Mouse (Mus musculus) kidney, postnatal 0 days (tissue): ENCODE data around the gene Sec22a. TPM values are rescaled to one million over a fixed set of nuclear protein-coding genes. Genes with fewer than 3 reads are reported as not detected.

ENCODE experiments used
- ATAC-seq: fragments of 200-750 bp; cut with Nextera tagmentation; replicated peaks from 2 replicates; pipeline ENCODE4 v1.8.0; 2017; ENCODE audit warnings: low read depth, moderate number of reproducible peaks, moderate TSS enrichment, moderate library complexity; ENCODE audit not compliant: low FRiP score
- DNase-seq: peaks from one replicate; pipeline ENCODE4 v3.0.0-alpha.2; 2016; ENCODE audit warnings: low spot score
- H3K27ac ChIP-seq: fragments of 300-500 bp; sonication (generic); 2 replicates; pipeline ENCODE4 v1.5.1; 2014; ENCODE audit warnings: mild to moderate bottlenecking
- H3K27me3 ChIP-seq: fragments of 300-500 bp; sonication (generic); 2 replicates; pipeline ENCODE4 v1.6.1; 2014; ENCODE audit warnings: low read length, mixed read lengths; ENCODE audit not compliant: insufficient read depth
- H3K36me3 ChIP-seq: fragments of 300-500 bp; sonication (generic); 2 replicates; pipeline ENCODE4 v1.6.1; 2014; ENCODE audit warnings: low read length, mixed read lengths; ENCODE audit not compliant: insufficient read depth
- H3K4me1 ChIP-seq: fragments of 300-500 bp; sonication (generic); replicated peaks from 2 replicates; pipeline ENCODE4 v1.6.1; 2014; ENCODE audit warnings: antibody characterized with exemption, low read length, mixed read lengths; ENCODE audit not compliant: insufficient read depth
- H3K4me2 ChIP-seq: fragments of 300-500 bp; sonication (generic); 2 replicates; pipeline ENCODE4 v1.6.1; 2014; ENCODE audit warnings: mild to moderate bottlenecking, low read length, moderate library complexity, mixed read lengths
- H3K4me3 ChIP-seq: fragments of 300-500 bp; sonication (generic); replicated peaks from 2 replicates; pipeline ENCODE4 v1.5.1; 2014; ENCODE audit warnings: low read depth, low read length
- H3K9ac ChIP-seq: fragments of 300-500 bp; sonication (generic); 2 replicates; pipeline ENCODE4 v1.6.1; 2014; ENCODE audit warnings: low read depth, low read length
- H3K9me3 ChIP-seq: fragments of 300-500 bp; sonication (generic); replicated peaks from 2 replicates; pipeline ENCODE4 v1.6.1; 2016; ENCODE audit warnings: low read length, inconsistent platforms, mixed read lengths
- CTCF ChIP-seq: IDR thresholded peaks from 2 replicates; pipeline ENCODE4 v1.5.1; 2016; ENCODE audit warnings: antibody characterized with exemption, low read depth, mild to moderate bottlenecking, moderate library complexity
- WGBS: fragments of 180-500 bp; shearing (Covaris S2); extraction: QIAGEN DNeasy Blood & Tissue Kit; methylation state at CpG from one replicate; pipeline ENCODE4 v1.1.7; 2014; 5-methylcytosine and 5-hydroxymethylcytosine counted together
- polyA plus RNA-seq: library from polyadenylated mRNA; unstranded; fragments of >200 nt; fragmentation: Nextera tagmentation; extraction: Ambion mirVana; gene quantifications from 2 replicates; pipeline ENCODE4 v1.2.1, GENCODE M21; 2015

Sec22a gene
- polyA plus RNA-seq, 1 experiment from 2014 or later: 63.8 TPM

GRCm38 (mm10) chr16:35302441-35303280 lies 61.1 kb downstream of the Sec22a start:
- no peak overlapping the region for H3K4me3 ChIP-seq
- H3K4me2 ChIP-seq: no peak overlapping the region
- DNase-seq (peak; percentile 68), ATAC-seq (no peak)
- H3K9ac ChIP-seq: no peak overlapping the region
- no peaks in the 10 kb centered on the region for H3K9me3 ChIP-seq
- 0 out of 2 replicates have a peak, but pooled peaks cover 6% of the 10 kb centered on the region for H3K36me3 ChIP-seq
- no peak for TF ChIP-seq CTCF
- H3K27ac ChIP-seq: no peak overlapping the region
- 42% methylated on average over 7 of the region's 7 CpGs for WGBS
- no peaks in the 10 kb centered on the region for H3K27me3 ChIP-seq
- no peaks in the 10 kb centered on the region for H3K4me1 ChIP-seq

GRCm38 (mm10) chr16:35300156-35300555 lies 63.6 kb downstream of the Sec22a start:
- TF ChIP-seq CTCF: no peak
- H3K9me3 ChIP-seq: no peaks in the 10 kb centered on the region
- 84% methylated on average over 6 of the region's 6 CpGs for WGBS
- no peaks in the 10 kb centered on the region for H3K27me3 ChIP-seq
- 0 out of 2 replicates have a peak, but pooled peaks cover 6% of the 10 kb centered on the region for H3K36me3 ChIP-seq
- no peaks in the 10 kb centered on the region for H3K4me1 ChIP-seq
- no peak overlapping the region for H3K4me3 ChIP-seq
- no peak overlapping the region for H3K27ac ChIP-seq
- no peak overlapping the region for H3K4me2 ChIP-seq
- ATAC-seq: no peak
- DNase-seq: no peak
- no peak overlapping the region for H3K9ac ChIP-seq

- Histone ChIP-seq H3K4me1 (no peaks in the 10 kb centered on the region), H3K27me3 (no peaks in the 10 kb centered on the region), H3K4me3 (no peak overlapping the region), H3K27ac (no peak overlapping the region), H3K36me3 (no peaks in the 10 kb centered on the region), H3K4me2 (no peak overlapping the region), H3K9me3 (no peaks in the 10 kb centered on the region), H3K9ac (no peak overlapping the region)
- ATAC-seq: no peak
- WGBS: 70% methylated on average over 5 of the region's 5 CpGs
- TF ChIP-seq CTCF: no peak
- DNase-seq: no peak
Observed at GRCm38 (mm10) chr16:35297786-35298185, 65.9 kb downstream of the Sec22a start.

- no peak for ATAC-seq
- WGBS: 90% methylated on average over 5 of the region's 5 CpGs
- Histone ChIP-seq H3K36me3 (no peaks in the 10 kb centered on the region), H3K4me2 (no peak overlapping the region), H3K4me3 (no peak overlapping the region), H3K27me3 (no peaks in the 10 kb centered on the region), H3K4me1 (no peaks in the 10 kb centered on the region), H3K9me3 (no peaks in the 10 kb centered on the region), H3K27ac (no peak overlapping the region), H3K9ac (no peak overlapping the region)
- no peak for DNase-seq
- no peak for TF ChIP-seq CTCF
Observed at GRCm38 (mm10) chr16:35287244-35287643, 76.5 kb downstream of the Sec22a start.

- TF ChIP-seq CTCF: no peak
- Histone ChIP-seq H3K27me3 (no peaks in the 10 kb centered on the region), H3K4me3 (no peak overlapping the region), H3K9ac (no peak overlapping the region), H3K27ac (no peak overlapping the region), H3K4me2 (no peak overlapping the region), H3K36me3 (no peaks in the 10 kb centered on the region), H3K9me3 (no peaks in the 10 kb centered on the region), H3K4me1 (no peaks in the 10 kb centered on the region)
- ATAC-seq (no peak), DNase-seq (no peak)
- WGBS: 71% methylated on average over 9 of the region's 9 CpGs
Observed at GRCm38 (mm10) chr16:35285821-35286220, 77.9 kb downstream of the Sec22a start.

GRCm38 (mm10) chr16:35282456-35282855 lies 81.3 kb downstream of the Sec22a start:
- Histone ChIP-seq H3K4me3 (no peak overlapping the region), H3K4me2 (no peak overlapping the region), H3K36me3 (no peaks in the 10 kb centered on the region), H3K27me3 (no peaks in the 10 kb centered on the region), H3K27ac (no peak overlapping the region), H3K9ac (no peak overlapping the region), H3K4me1 (no peaks in the 10 kb centered on the region), H3K9me3 (no peaks in the 10 kb centered on the region)
- no peak for ATAC-seq
- WGBS: 89% methylated on average over 2 of the region's 2 CpGs
- no peak for TF ChIP-seq CTCF
- DNase-seq: no peak
